ENCODE assay signal across 9 mouse cellular contexts in genomic region chr10:24381917-24382316, GRCm38 (mm10).
DNase-seq lines count a peak whose midpoint lies in the region; ATAC-seq and TF ChIP-seq lines count a peak whose summit lies in the region.
"Had no signal": no experiment of that assay in that cellular context is flagged by ENCODE, and none has a peak within 500 bp of the region (broad histone marks: within the 10 kb centered on the region; RNA-seq: fewer than 3 reads in every experiment).

No protein-coding gene starts in this region.

- no peak overlapping the region for H3K27ac ChIP-seq in hindbrain, embryonic 11.5 days (ENCODE audit: low read depth, low read length)
- no peak overlapping the region for H3K27ac ChIP-seq in hindbrain, embryonic 13.5 days
- H3K27ac ChIP-seq in CH12.LX (ENCODE audit: insufficient read depth, low read depth), result no peak overlapping the region
- no peak overlapping the region for H3K27ac ChIP-seq in liver, embryonic 14.5 days

- TF ChIP-seq RAD21 in CH12.LX (IDR thresholded peaks at IDR 0.05; ENCODE audit: low read depth, low read length), result peak; percentile 46

- no peaks in the 10 kb centered on the region for H3K9me3 ChIP-seq in hindbrain, embryonic 11.5 days (ENCODE audit: control insufficient read depth, low read length)
- H3K9me3 ChIP-seq in hindbrain, embryonic 13.5 days, result no peaks in the 10 kb centered on the region
- H3K9me3 ChIP-seq in CH12.LX (replicated peaks; ENCODE audit: low read length), result no peaks in the 10 kb centered on the region
- no peaks in the 10 kb centered on the region for H3K9me3 ChIP-seq in liver, embryonic 14.5 days (ENCODE audit: control insufficient read depth, low read length)
- H3K9me3 ChIP-seq: embryonic facial prominence, embryonic 13.5 days had no signal

- peak; percentile 39 to 72; a peak in 3 of 4 replicates for TF ChIP-seq CTCF in CH12.LX (conservative IDR thresholded peaks at IDR 0.05 in 1 of 2, IDR thresholded peaks at IDR 0.05 in 1 of 2; ENCODE audit: low read depth in 2 of 2, low read length in 2 of 2)
- TF ChIP-seq CTCF in liver, embryonic 14.5 days (IDR thresholded peaks at IDR 0.05; ENCODE audit: low read depth), result peak; percentile 44

- in situ Hi-C loops in CH12.LX (cut with MboI; ENCODE audit: low pct_ligation_motif_present, low pct_unique_long_range_greater_than_20kb, low sequenced_read_pairs), result loop anchor here (25.0 kb wide), 1 partner anchor 230 kb away; no protein-coding TSS in a partner anchor

- 26% methylated on average over 4 of the region's 4 CpGs for WGBS in hindbrain, embryonic 11.5 days
- 30% methylated on average over 4 of the region's 4 CpGs for WGBS in hindbrain, embryonic 13.5 days
- 14% methylated on average over 4 of the region's 4 CpGs for WGBS in liver, embryonic 14.5 days (ENCODE audit: insufficient replicate concordance)

- H3K79me2 ChIP-seq in CH12.LX (replicated peaks; ENCODE audit: control insufficient read depth, extremely low read depth, insufficient read depth, poor library complexity, severe bottlenecking), result no peaks in the 10 kb centered on the region

- no peak for TF ChIP-seq POLR2A in CH12.LX (IDR thresholded peaks at IDR 0.05; ENCODE audit: low read depth, low read length)

- no peak for TF ChIP-seq EP300 in CH12.LX (IDR thresholded peaks at IDR 0.05; ENCODE audit: low read length)
- TF ChIP-seq EP300 in liver, embryonic 14.5 days (IDR thresholded peaks at IDR 0.05; ENCODE audit: low read depth), result no peak

- no peaks in the 10 kb centered on the region for H3K4me1 ChIP-seq in hindbrain, embryonic 11.5 days (replicated peaks; ENCODE audit: control insufficient read depth, insufficient read depth, low read length)
- no peaks in the 10 kb centered on the region for H3K4me1 ChIP-seq in hindbrain, embryonic 13.5 days (replicated peaks)
- no peaks in the 10 kb centered on the region for H3K4me1 ChIP-seq in CH12.LX (ENCODE audit: control insufficient read depth in 1 of 2, insufficient read depth in 2 of 2)
- no peaks in the 10 kb centered on the region for H3K4me1 ChIP-seq in liver, embryonic 14.5 days (replicated peaks; ENCODE audit: control insufficient read depth in 2 of 2, insufficient read depth in 2 of 2, low read length in 1 of 2)

- no peak overlapping the region for H3K4me2 ChIP-seq in hindbrain, embryonic 11.5 days (replicated peaks; ENCODE audit: low read depth, low read length)
- no peak overlapping the region for H3K4me2 ChIP-seq in hindbrain, embryonic 13.5 days
- no peak overlapping the region for H3K4me2 ChIP-seq in CH12.LX (ENCODE audit: insufficient read depth, low read depth, poor library complexity, severe bottlenecking)
- no peak overlapping the region for H3K4me2 ChIP-seq in liver, embryonic 14.5 days (ENCODE audit: low read depth)
- H3K4me2 ChIP-seq: embryonic facial prominence, embryonic 13.5 days had no signal

- no peak overlapping the region for H3K9ac ChIP-seq in hindbrain, embryonic 11.5 days (ENCODE audit: low read depth, low read length)
- H3K9ac ChIP-seq in hindbrain, embryonic 13.5 days, result no peak overlapping the region
- H3K9ac ChIP-seq in CH12.LX (ENCODE audit: insufficient read depth, low read depth), result no peak overlapping the region
- no peak overlapping the region for H3K9ac ChIP-seq in liver, embryonic 14.5 days (replicated peaks)
- H3K9ac ChIP-seq: embryonic facial prominence, embryonic 13.5 days had no signal

- no peak overlapping the region for H3K4me3 ChIP-seq in hindbrain, embryonic 11.5 days (ENCODE audit: low read depth, low read length)
- no peak overlapping the region for H3K4me3 ChIP-seq in hindbrain, embryonic 13.5 days
- H3K4me3 ChIP-seq in CH12.LX (replicated peaks in 1 of 3; ENCODE audit: low read depth in 2 of 3, low read length in 2 of 3, poor library complexity in 1 of 3), result no peak overlapping the region
- no peak overlapping the region for H3K4me3 ChIP-seq in liver, embryonic 14.5 days (ENCODE audit: insufficient read depth in 1 of 2, low read depth in 2 of 2, low read length in 2 of 2)
- H3K4me3 ChIP-seq: embryonic facial prominence, embryonic 13.5 days had no signal

- 0 out of 2 replicates have a peak, but pooled peaks have one; percentile 43 for ATAC-seq in hindbrain, embryonic 11.5 days (ENCODE audit: low FRiP score)
- no peak for ATAC-seq in hindbrain, embryonic 13.5 days (ENCODE audit: low FRiP score)
- ATAC-seq in liver, embryonic 14.5 days (ENCODE audit: insufficient read depth), result no peak

- dilution Hi-C loops in CH12.LX (cut with MboI; ENCODE audit: extremely low pct_ligation_motif_present, extremely low pct_unique_long_range_greater_than_20kb, low sequenced_read_pairs), result no loop called here

- H3K27me3 ChIP-seq in hindbrain, embryonic 11.5 days (ENCODE audit: control insufficient read depth, insufficient read depth, low read length), result no peaks in the 10 kb centered on the region
- no peaks in the 10 kb centered on the region for H3K27me3 ChIP-seq in hindbrain, embryonic 13.5 days
- no peaks in the 10 kb centered on the region for H3K27me3 ChIP-seq in CH12.LX (replicated peaks)
- H3K27me3 ChIP-seq in liver, embryonic 14.5 days (ENCODE audit: control insufficient read depth, insufficient read depth, low read length), result no peaks in the 10 kb centered on the region
- H3K27me3 ChIP-seq: embryonic facial prominence, embryonic 13.5 days had no signal

- DNase-seq in hindbrain, embryonic 11.5 days (ENCODE audit: low spot score), result peak; percentile 55
- peak; percentile 29 for DNase-seq in CH12.LX (ENCODE audit: extremely low read depth)
- peak; percentile 65 for DNase-seq in adrenal gland, postnatal 14 days
- DNase-seq in frontal cortex, postnatal 36 days (ENCODE audit: low spot score in 2 of 2), result peak; percentile 17 to 23
- no peak for DNase-seq in liver, embryonic 14.5 days (ENCODE audit: low read depth in 3 of 3, low spot score in 3 of 3)
- peak; percentile 15 for DNase-seq in thymus, postnatal 0 days (ENCODE audit: low spot score)
- DNase-seq in urinary bladder, postnatal 4 days (ENCODE audit: low spot score in 2 of 2), result no peak

- H3K36me3 ChIP-seq in hindbrain, embryonic 11.5 days (ENCODE audit: control insufficient read depth, insufficient read depth, low read length), result no peaks in the 10 kb centered on the region
- no peaks in the 10 kb centered on the region for H3K36me3 ChIP-seq in hindbrain, embryonic 13.5 days
- H3K36me3 ChIP-seq in CH12.LX (replicated peaks in 1 of 2; ENCODE audit: control insufficient read depth in 1 of 2, insufficient read depth in 1 of 2, low read length in 1 of 2), result no peaks in the 10 kb centered on the region
- H3K36me3 ChIP-seq in liver, embryonic 14.5 days (replicated peaks; ENCODE audit: control insufficient read depth, insufficient read depth, low read depth), result no peaks in the 10 kb centered on the region
- H3K36me3 ChIP-seq: embryonic facial prominence, embryonic 13.5 days had no signal

TF ChIP-seq in CH12.LX, 34 proteins besides CTCF, POLR2A, EP300 and RAD21:
- TF ChIP-seq MYC (IDR thresholded peaks at IDR 0.05; ENCODE audit: low read depth, low read length) (no peak), PAX5 (IDR thresholded peaks at IDR 0.05; ENCODE audit: low read length) (no peak), SMC3 (IDR thresholded peaks at IDR 0.05; ENCODE audit: low read depth, low read length) (peak; percentile 47), TCF12 (IDR thresholded peaks at IDR 0.05; ENCODE audit: low read depth, low read length) (no peak), TBP (conservative IDR thresholded peaks at IDR 0.05; ENCODE audit: low read depth, low read length) (no peak), KAT2A (IDR thresholded peaks at IDR 0.05; ENCODE audit: insufficient replicate concordance, low read length) (no peak), USF1 (IDR thresholded peaks at IDR 0.05; ENCODE audit: low read depth, low read length) (no peak)

Comparison
In these comparisons a context has a peak if more than half of its experiments do, and no peak if none do; other contexts are left out.
1. DNase-seq: peak in hindbrain, embryonic 11.5 days (single experiment), CH12.LX (single experiment), adrenal gland, postnatal 14 days (single experiment), frontal cortex, postnatal 36 days (2 of 2) and thymus, postnatal 0 days (single experiment); none in liver, embryonic 14.5 days (0 of 3) and urinary bladder, postnatal 4 days (0 of 2).